ENCODE assay signal across 7 mouse cellular contexts in the genomic region with DNA sequence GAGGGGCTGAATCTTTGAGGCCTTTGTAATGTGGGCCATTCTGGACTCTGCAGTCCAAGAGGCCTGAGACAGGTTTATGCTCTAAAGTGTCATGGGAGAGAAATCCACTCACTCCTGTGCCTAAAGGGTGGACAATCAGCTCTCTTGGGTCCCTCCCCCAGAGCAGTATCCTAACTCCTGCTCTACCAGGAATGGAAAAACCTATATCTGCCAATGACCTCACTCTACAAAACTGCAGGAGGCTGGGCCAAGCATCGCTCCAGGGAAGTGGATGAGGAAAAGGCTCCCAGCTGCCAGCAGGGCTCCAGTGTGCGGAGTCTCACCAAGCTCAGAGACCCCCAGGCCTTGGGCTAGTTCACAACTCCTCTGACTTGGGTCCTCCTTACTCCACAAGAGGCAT.
DNase-seq lines count a peak whose midpoint lies in the region; ATAC-seq and TF ChIP-seq lines count a peak whose summit lies in the region.

No protein-coding gene starts in this region.

- peak overlapping the region; percentile 15; the same call in 1 of the 2 replicates for H3K9ac ChIP-seq in embryonic facial prominence, embryonic 14.5 days (ENCODE audit: low read depth, low read length)
- H3K9ac ChIP-seq in liver, embryonic 16.5 days (ENCODE audit: low read depth, low read length), result no peak overlapping the region

- H3K4me2 ChIP-seq in embryonic facial prominence, embryonic 14.5 days (ENCODE audit: low read depth, low read length), result no peak overlapping the region
- H3K4me2 ChIP-seq in liver, embryonic 16.5 days (ENCODE audit: low read depth, low read length), result no peak overlapping the region

- no peaks in the 10 kb centered on the region for H3K9me3 ChIP-seq in embryonic facial prominence, embryonic 14.5 days (ENCODE audit: control insufficient read depth, low read length)
- no peaks in the 10 kb centered on the region for H3K9me3 ChIP-seq in liver, embryonic 16.5 days (replicated peaks; ENCODE audit: control insufficient read depth, low read length)

- no peak for DNase-seq in Patski (ENCODE audit: low read depth, low spot score)
- DNase-seq in embryonic facial prominence, embryonic 14.5 days (ENCODE audit: low spot score), result peak; percentile 89
- peak; percentile 85 for DNase-seq in heart, postnatal 4 days
- DNase-seq in layer of hippocampus, postnatal 25 days (ENCODE audit: extremely low spot score in 1 of 2, low spot score in 1 of 2), result no peak
- DNase-seq in ovary, postnatal 10 days (ENCODE audit: low spot score), result no peak

- no peaks in the 10 kb centered on the region for H3K27me3 ChIP-seq in Patski
- H3K27me3 ChIP-seq in embryonic facial prominence, embryonic 14.5 days (replicated peaks; ENCODE audit: control insufficient read depth, insufficient read depth, low read length), result no peaks in the 10 kb centered on the region
- no peaks in the 10 kb centered on the region for H3K27me3 ChIP-seq in liver, embryonic 16.5 days (ENCODE audit: control insufficient read depth, insufficient read depth, low read depth, low read length)

- POLR2A ChIA-PET in Patski (lab: Charles Lee), result no interaction called here

- TF ChIP-seq CTCF in Patski (IDR thresholded peaks at IDR 0.05), result no peak

- no peaks in the 10 kb centered on the region for H3K36me3 ChIP-seq in embryonic facial prominence, embryonic 14.5 days (ENCODE audit: control insufficient read depth, insufficient read depth, low read length)
- no peaks in the 10 kb centered on the region for H3K36me3 ChIP-seq in liver, embryonic 16.5 days (ENCODE audit: control insufficient read depth, insufficient read depth)

- H3K27ac ChIP-seq in embryonic facial prominence, embryonic 14.5 days (replicated peaks; ENCODE audit: low read depth, low read length), result peak overlapping the region; percentile 67
- no peak overlapping the region for H3K27ac ChIP-seq in liver, embryonic 16.5 days (ENCODE audit: low read length)

- in situ Hi-C loops in Patski (cut with MboI; ENCODE audit: low pct_unique_long_range_greater_than_20kb), result no loop called here

- H3K4me3 ChIP-seq in embryonic facial prominence, embryonic 14.5 days (ENCODE audit: low read depth, low read length), result no peak overlapping the region
- H3K4me3 ChIP-seq in liver, embryonic 16.5 days (ENCODE audit: low read depth, low read length), result no peak overlapping the region

- peaks cover 56% of the 10 kb centered on the region for H3K4me1 ChIP-seq in embryonic facial prominence, embryonic 14.5 days (ENCODE audit: control insufficient read depth, insufficient read depth, low read length)
- H3K4me1 ChIP-seq in liver, embryonic 16.5 days (ENCODE audit: control insufficient read depth, low read depth, low read length), result no peaks in the 10 kb centered on the region

- ATAC-seq in Patski, result peak; percentile 81
- ATAC-seq in embryonic facial prominence, embryonic 14.5 days (ENCODE audit: low read depth), result peak; percentile 74
- peak; percentile 24; the same call in 1 of the 2 replicates for ATAC-seq in liver, embryonic 16.5 days (ENCODE audit: low read depth)
- no peak for ATAC-seq in frontal cortex, adult (ENCODE audit: low TSS enrichment)

- CTCF ChIA-PET in Patski (lab: Charles Lee), result no interaction called here

- 27% methylated on average over 2 of the region's 2 CpGs for WGBS in embryonic facial prominence, embryonic 14.5 days
- WGBS in liver, embryonic 16.5 days (ENCODE audit: insufficient replicate concordance), result 57% methylated on average over 2 of the region's 2 CpGs

Comparison
In these comparisons a context has a peak if more than half of its experiments do, and no peak if none do; other contexts are left out.
1. DNase-seq: peak in embryonic facial prominence, embryonic 14.5 days (single experiment) and heart, postnatal 4 days (single experiment); none in Patski (single experiment), layer of hippocampus, postnatal 25 days (0 of 2) and ovary, postnatal 10 days (single experiment).